Mouse (Mus musculus): ENCODE data around the gene Layn. TPM values are rescaled to one million over a fixed set of nuclear protein-coding genes. Genes with fewer than 3 reads are reported as not detected.

Gene Layn
- total RNA-seq, 2 experiments from 2014 or later: 6.6 to 8.2 TPM

Small RNA genes lying within 50 kb of the gene (microRNA-seq; reads per million reads assigned to microRNA genes)
- 10.4 to 15.8 reads per million in 2 experiments for gene Mir34b
- gene Mir34c: 251 to 277 reads per million in 2 experiments

Other genes with a start within 250 kb of the Layn start
- gene Ppp2r1b, start 231.8 kb downstream of the Layn start, total RNA-seq (2021): 10 to 100 TPM; 17.6 to 19.1 TPM
- 10 to 100 TPM; 51.5 to 56.2 TPM for gene Sik2, start 68.0 kb downstream of the Layn start, total RNA-seq (2021)
- gene Btg4, start 16.2 kb downstream of the Layn start, total RNA-seq (2021): not detected
- gene 4833427G06Rik, start 25.0 kb upstream of the Layn start, total RNA-seq (2021): not detected
- gene Gm32742, start 88.4 kb upstream of the Layn start, total RNA-seq (2021): not detected
- under 1 TPM in 1 of 2 experiments, not detected in 1; 0.16 TPM for gene Pou2af1, start 136.6 kb upstream of the Layn start, total RNA-seq (2021)
- 1 to 10 TPM; 1.1 to 2.3 TPM for gene Colca2, start 201.5 kb upstream of the Layn start, total RNA-seq (2021)

Data from left cerebral cortex, postnatal 25 days (tissue).